Mouse (Mus musculus) adrenal gland, adult (tissue): ENCODE results near the gene Ccdc163.
A peak's percentile ranks its signal among the peaks of the same experiment; 100 is the strongest.

ENCODE experiments used
- DNase-seq, 2 experiments: peaks; one replicate each; pipeline ENCODE4 v3.0.0; 2022 to 2023; ENCODE audit warnings: low spot score in 1 of 2; ENCODE audit not compliant: inconsistent age in 2 of 2

The Ccdc163 gene

GRCm38 (mm10) chr4:116700964-116701363 is 7.3 kb upstream of the Ccdc163 start:
- no peak for DNase-seq

- peak; percentile 69 to 92 for DNase-seq
Measured at GRCm38 (mm10) chr4:116703804-116704203, 4.5 kb upstream of the Ccdc163 start.

GRCm38 (mm10) chr4:116707666-116708065 is 643 bp upstream of the Ccdc163 start:
- DNase-seq: no peak

- DNase-seq: peak in 1 of 2 experiments; percentile 20
Measured at GRCm38 (mm10) chr4:116708791-116709390, 582 bp downstream of the Ccdc163 start.

GRCm38 (mm10) chr4:116710154-116710553 is 1.8 kb downstream of the Ccdc163 start:
- no peak for DNase-seq

GRCm38 (mm10) chr4:116712536-116712935 is 4.2 kb downstream of the Ccdc163 start:
- no peak for DNase-seq

GRCm38 (mm10) chr4:116719396-116719795 is 11.1 kb downstream of the Ccdc163 start:
- peak; percentile 69 to 87 for DNase-seq

- DNase-seq: peak; percentile 94 to 97
Measured at GRCm38 (mm10) chr4:116720343-116721097, 12.2 kb downstream of the Ccdc163 start, which contains the start of gene Tesk2. TSS of gene Tesk2 (plus strand) at chr4:116720948.

- no peak for DNase-seq
Measured at GRCm38 (mm10) chr4:116721098-116721628, 12.9 kb downstream of the Ccdc163 start.

GRCm38 (mm10) chr4:116722230-116722629 is 13.9 kb downstream of the Ccdc163 start:
- no peak for DNase-seq

- no peak for DNase-seq
Measured at GRCm38 (mm10) chr4:116725444-116725843, 17.1 kb downstream of the Ccdc163 start.

- DNase-seq: no peak
Measured at GRCm38 (mm10) chr4:116727401-116727800, 19.1 kb downstream of the Ccdc163 start.

GRCm38 (mm10) chr4:116729532-116729931 is 21.2 kb downstream of the Ccdc163 start:
- no peak for DNase-seq

- DNase-seq: no peak
Measured at GRCm38 (mm10) chr4:116731077-116731476, 22.8 kb downstream of the Ccdc163 start.

- DNase-seq: no peak
Measured at GRCm38 (mm10) chr4:116732355-116732754, 24.0 kb downstream of the Ccdc163 start.

- DNase-seq: no peak
Measured at GRCm38 (mm10) chr4:116734996-116735395, 26.7 kb downstream of the Ccdc163 start.

- DNase-seq: no peak
Measured at GRCm38 (mm10) chr4:116738972-116739751, 30.9 kb downstream of the Ccdc163 start.

GRCm38 (mm10) chr4:116749750-116750149 is 41.4 kb downstream of the Ccdc163 start:
- DNase-seq: peak in 1 of 2 experiments; percentile 63

GRCm38 (mm10) chr4:116761914-116762313 is 53.6 kb downstream of the Ccdc163 start:
- no peak for DNase-seq

- DNase-seq: no peak
Measured at GRCm38 (mm10) chr4:116764001-116764400, 55.7 kb downstream of the Ccdc163 start.

- no peak for DNase-seq
Measured at GRCm38 (mm10) chr4:116768510-116768909, 60.2 kb downstream of the Ccdc163 start.
